Mouse (Mus musculus) C2C12 (cell line): ENCODE data around the gene Gpr34.

Experiments used
- CEBPB ChIP-seq: IDR thresholded peaks from one replicate; pipeline ENCODE4 v1.6.1; 2011; ENCODE audit warnings: low read depth, mild to moderate bottlenecking, control low read depth, moderate library complexity
- CTCF ChIP-seq: IDR thresholded peaks from one replicate; pipeline ENCODE4 v1.5.1; 2011; ENCODE audit not compliant: control insufficient read depth, insufficient read depth, insufficient read length
- FOSL1 ChIP-seq: IDR thresholded peaks from one replicate; pipeline ENCODE4 v1.8.0; 2011; ENCODE audit warnings: mild to moderate bottlenecking, low read length; ENCODE audit not compliant: poor library complexity, insufficient read depth, severe bottlenecking
- MAX ChIP-seq: IDR thresholded peaks from one replicate; pipeline ENCODE4 v1.6.1; 2011; ENCODE audit warnings: mild to moderate bottlenecking, control low read depth
- MYOD1 ChIP-seq: IDR thresholded peaks from one replicate; pipeline ENCODE4 v1.6.1; 2011; ENCODE audit warnings: low read depth; ENCODE audit not compliant: control insufficient read depth, insufficient read length
- MYOG ChIP-seq: IDR thresholded peaks from one replicate; pipeline ENCODE4 v1.6.1; 2011; ENCODE audit not compliant: control insufficient read depth, insufficient read length; ENCODE audit errors: extremely low read depth
- USF1 ChIP-seq: IDR thresholded peaks from one replicate; pipeline ENCODE4 v1.6.1; 2011; ENCODE audit warnings: low read depth, mild to moderate bottlenecking, control low read depth, moderate library complexity

DNA sequence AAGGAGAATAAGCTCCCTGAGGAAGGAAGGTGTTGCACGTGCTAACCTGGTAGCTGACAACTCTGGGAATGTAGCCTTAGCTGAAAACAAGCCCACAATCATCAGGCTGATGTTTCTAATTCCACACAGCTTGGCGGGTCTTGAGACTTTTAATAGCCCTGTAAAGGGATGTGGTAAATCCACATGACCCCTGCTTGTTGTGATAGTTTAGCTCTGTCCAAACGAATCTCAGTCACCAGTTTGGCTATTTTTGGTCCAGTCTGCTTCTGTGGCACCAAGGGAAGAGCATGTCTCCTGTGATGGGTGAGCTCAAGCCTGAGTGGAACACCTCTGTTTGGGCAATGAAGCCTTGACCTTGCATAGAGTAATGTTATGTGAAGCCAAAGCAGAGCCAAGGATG is 25.1 kb upstream of the Gpr34 start:
- TF ChIP-seq CTCF (no peak), MYOG (no peak), USF1 (no peak), CEBPB (no peak), MAX (no peak), MYOD1 (no peak), FOSL1 (no peak)
